Mouse (Mus musculus): ENCODE results near the gene Adad2. TPM values are rescaled to one million over a fixed set of nuclear protein-coding genes. Genes with fewer than 3 reads are reported as not detected.

Adad2 gene
- polyA plus RNA-seq (2012; ENCODE audit: low replicate concordance) = not detected in 2 replicates

DNA sequence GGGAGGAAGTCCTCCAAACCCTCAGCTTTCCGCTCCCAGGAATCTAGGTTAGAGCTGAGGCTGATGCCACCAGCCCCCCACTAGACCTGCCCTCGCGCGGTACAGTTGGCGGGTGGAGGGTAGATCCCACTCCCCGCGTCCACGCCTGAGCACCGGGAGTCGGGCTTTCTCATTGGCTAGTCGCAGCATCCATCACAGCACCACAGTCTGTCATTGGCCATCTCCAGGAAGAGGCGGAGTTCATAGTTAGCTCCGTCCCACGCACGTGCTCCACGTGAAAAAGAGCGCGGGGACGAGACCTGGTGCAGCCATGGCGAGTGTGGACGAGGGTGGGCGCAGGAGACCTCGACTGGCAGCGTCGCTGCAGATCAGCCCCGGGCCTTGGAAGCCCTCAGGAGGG lies at the start of gene Adad2:
Adad2 (plus strand) TSS at position 277 of the 400 bp plus-strand sequence.

DNA sequence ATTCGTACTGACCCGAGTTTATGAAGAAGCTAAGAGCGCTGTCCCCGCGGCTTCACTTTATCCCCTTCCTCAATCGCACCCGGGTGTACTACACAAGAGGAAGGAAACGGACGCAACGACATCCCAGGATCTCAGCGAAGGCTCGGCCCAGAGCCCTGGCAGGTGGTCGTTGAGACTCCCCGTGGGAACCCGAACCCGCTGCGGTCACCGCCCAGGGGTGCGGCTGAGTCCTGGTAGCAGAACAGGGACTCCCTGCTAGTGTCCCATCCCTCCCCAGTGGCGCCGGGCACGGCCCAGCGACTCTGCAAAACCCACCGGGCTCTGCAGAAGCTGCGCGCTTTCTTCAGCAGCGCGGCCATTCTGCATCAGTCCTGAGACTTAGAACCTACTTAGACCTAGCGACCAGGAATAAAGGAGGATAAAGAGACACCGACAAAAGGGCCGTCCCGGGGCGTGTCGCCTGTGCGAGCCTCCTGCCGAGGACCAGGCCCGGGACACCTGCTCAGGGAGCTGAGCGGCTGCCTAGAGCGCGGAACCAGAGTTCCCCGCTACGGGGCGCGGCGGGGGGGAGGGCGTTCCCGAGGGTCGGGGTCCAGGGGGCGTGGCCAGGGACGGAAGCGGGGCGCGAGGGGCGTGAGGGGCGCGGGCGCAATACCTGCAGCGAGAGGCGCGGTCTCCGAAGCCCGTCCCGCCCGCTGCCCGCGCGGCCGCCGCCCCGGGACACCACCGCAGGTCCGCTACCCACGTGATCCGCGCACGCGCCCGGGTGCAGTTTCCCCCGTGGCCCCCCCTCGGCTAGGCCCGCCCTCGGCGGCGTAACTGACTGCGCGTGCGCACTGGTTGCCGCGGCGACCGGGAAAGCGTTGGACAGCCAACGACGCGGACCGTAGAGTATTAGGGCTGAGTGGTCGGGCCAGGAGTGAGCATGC lies 37.8 kb upstream of the Adad2 start, which contains the start of the genes Hsdl1 and Dnaaf1:
Hsdl1 (minus strand) TSS at position 747 of the 929 bp plus-strand sequence.
Dnaaf1 (plus strand) TSS at position 799 of the 929 bp plus-strand sequence.

DNA sequence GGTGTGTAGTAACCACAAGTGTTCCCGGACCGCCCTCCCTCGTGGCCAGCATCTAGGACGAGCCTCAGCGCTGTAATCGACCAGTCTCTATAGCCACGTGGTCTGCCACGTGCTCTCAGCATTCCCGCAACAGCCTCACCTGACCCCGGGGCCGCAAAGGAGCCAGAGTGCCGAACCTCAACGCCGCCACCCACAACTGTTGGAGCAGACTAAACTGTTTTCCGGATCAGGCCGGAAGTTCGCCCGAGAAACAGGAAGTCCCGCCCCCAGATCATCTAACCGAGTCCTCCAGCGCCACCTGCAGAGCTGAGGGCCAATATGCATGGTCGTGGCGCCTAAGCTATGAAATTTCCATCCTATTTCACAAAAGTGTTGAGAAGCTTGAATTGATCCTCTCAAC lies 7.6 kb upstream of the Adad2 start, which contains the start of gene Taf1c:
Taf1c (minus strand) TSS at position 227 of the 400 bp plus-strand sequence.

GRCm38 (mm10) chr8:119635378-119635777 lies 22.8 kb downstream of the Adad2 start, which contains the start of gene Kcng4:
Gene Kcng4 (minus strand): TSS chr8:119635680.

Other genes starting within 250 kb of the Adad2 start
- gene Mlycd, start 217.9 kb upstream of the Adad2 start, polyA plus RNA-seq (2012; ENCODE audit: low replicate concordance) = 9.2 and 12.1 TPM in 2 replicates
- 4.5 and 6.8 TPM in 2 replicates for gene Osgin1, start 178.6 kb upstream of the Adad2 start, polyA plus RNA-seq (2012; ENCODE audit: low replicate concordance)
- gene Necab2, start 166.0 kb upstream of the Adad2 start, polyA plus RNA-seq (2012; ENCODE audit: low replicate concordance) = not detected in 2 replicates
- not detected in 2 replicates for gene Slc38a8, start 111.0 kb upstream of the Adad2 start, polyA plus RNA-seq (2012; ENCODE audit: low replicate concordance)
- 99.7 and 122 TPM in 2 replicates for gene Mbtps1, start 54.0 kb upstream of the Adad2 start, polyA plus RNA-seq (2012; ENCODE audit: low replicate concordance)
- 10.7 and 23.4 TPM in 2 replicates for gene Hsdl1, start 37.6 kb upstream of the Adad2 start, polyA plus RNA-seq (2012; ENCODE audit: low replicate concordance)
- not detected in 2 replicates for gene Dnaaf1, start 37.5 kb upstream of the Adad2 start, polyA plus RNA-seq (2012; ENCODE audit: low replicate concordance)
- gene Taf1c, start 7.5 kb upstream of the Adad2 start, polyA plus RNA-seq (2012; ENCODE audit: low replicate concordance) = 73.5 and 94.7 TPM in 2 replicates
- gene Kcng4, start 22.9 kb downstream of the Adad2 start, polyA plus RNA-seq (2012; ENCODE audit: low replicate concordance) = not detected in 2 replicates
- 0.47 TPM in 1 of 2 replicates, not detected in the other for gene Wfdc1, start 53.6 kb downstream of the Adad2 start, polyA plus RNA-seq (2012; ENCODE audit: low replicate concordance)
- not detected in 2 replicates for gene Atp2c2, start 87.3 kb downstream of the Adad2 start, polyA plus RNA-seq (2012; ENCODE audit: low replicate concordance)
- 2.4 and 5.7 TPM in 2 replicates for gene Tldc1, start 165.7 kb downstream of the Adad2 start, polyA plus RNA-seq (2012; ENCODE audit: low replicate concordance)
- gene Cotl1, start 227.8 kb downstream of the Adad2 start, polyA plus RNA-seq (2012; ENCODE audit: low replicate concordance) = 243 and 414 TPM in 2 replicates
- 4.3 and 5.7 TPM in 2 replicates for gene Klhl36, start 249.5 kb downstream of the Adad2 start, polyA plus RNA-seq (2012; ENCODE audit: low replicate concordance)

All from leukemia stem cell, adult 10-12 weeks (primary cell).